Mouse (Mus musculus): ENCODE data around the gene Ppp1r13b.

The Ppp1r13b gene

DNA sequence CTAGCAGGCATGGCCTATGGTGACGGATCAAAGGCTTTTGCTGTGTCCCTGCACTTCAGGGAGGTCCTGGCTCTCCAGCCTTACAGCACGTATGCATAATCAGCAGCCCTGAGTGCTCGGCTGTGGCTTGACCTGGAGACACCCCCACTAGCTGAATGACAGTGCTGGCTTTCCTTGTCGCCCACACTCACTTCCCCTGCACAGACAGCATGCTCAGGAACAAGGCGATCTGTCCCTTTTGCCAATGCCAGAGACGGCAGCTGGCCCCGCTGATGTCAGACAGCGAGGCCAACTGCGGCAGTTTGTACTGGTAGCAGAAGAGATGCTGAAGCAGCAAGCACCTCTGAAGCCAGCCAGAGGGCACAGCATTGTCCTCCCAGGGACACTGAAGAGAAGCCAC, 12.1 kb upstream of the Ppp1r13b start:
- ATAC-seq (ENCODE audit: low TSS enrichment) = peak; percentile 88

DNA sequence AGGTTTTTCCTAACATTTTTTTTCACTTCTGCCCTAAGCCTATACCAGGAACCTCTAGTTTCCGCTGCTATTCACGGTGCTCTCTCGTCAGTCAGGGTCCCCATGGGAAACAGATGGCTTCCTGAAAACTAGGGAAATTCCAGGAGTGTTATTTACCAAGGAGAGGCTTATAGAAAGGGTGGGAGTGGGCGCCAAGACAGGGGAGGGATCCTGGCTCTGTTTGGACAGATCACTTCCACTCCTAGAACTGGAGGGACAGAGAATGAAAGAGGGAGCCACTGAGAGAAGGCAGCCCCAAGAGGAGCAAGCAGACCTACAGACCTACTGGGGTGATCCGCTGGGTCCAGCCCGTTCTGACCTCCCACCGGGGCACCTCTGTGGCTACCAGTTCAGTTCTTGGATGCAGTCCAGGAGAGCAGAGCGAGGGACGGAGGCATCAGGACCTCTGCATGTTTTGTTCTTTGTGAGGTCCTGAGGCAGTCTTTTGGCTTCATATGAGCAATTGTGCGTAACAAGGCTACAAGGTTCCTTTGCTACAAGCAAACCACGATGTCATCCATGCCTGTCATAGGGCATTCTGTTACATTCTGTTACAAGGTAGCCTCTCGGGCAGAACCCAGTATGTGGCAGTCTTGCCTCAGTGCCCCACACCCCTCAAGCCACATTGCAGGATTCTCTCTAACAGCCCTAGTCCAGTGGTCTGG, 8.8 kb upstream of the Ppp1r13b start:
- ATAC-seq (ENCODE audit: low TSS enrichment) = no peak

DNA sequence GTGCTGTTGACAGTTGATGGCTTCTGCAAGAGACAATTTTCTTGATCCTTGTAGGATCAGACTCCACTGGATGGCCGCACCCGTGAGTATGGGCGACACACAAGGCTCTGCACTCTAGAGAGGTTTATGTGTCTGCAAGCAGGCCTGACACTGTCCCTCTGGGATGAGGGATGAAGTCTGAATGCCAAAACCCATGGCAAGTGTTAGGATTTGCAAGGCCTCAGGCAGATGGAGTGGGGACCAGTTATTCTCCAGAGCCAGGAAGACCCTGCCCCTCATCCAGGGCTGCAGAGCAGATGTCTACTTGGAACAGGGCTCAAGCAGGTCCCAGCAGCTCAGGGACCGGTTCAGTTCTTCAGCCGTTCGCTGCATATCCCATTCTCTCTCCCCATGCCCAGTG, 7.9 kb upstream of the Ppp1r13b start:
- ATAC-seq (ENCODE audit: low TSS enrichment) = no peak

DNA sequence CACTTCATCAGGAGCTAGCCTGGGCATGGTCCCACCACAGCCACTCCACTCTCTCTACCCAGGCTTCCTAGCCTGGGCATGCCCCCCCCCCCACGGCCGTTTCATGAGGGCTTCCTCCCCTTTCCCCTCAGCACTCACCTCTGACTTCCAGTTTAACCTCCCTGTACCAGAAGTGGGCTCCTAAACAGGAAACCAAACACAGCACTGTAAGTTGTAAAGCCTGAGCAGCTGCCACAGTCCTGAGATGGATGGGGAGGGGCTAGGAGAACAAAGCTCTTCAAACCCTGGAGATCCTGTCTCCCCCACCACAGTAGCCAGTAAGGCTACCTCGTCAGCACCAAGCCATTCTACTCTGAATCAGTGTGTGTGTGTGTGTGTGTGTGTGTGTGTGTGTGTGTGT, 6.1 kb upstream of the Ppp1r13b start:
- ATAC-seq (ENCODE audit: low TSS enrichment) = no peak

DNA sequence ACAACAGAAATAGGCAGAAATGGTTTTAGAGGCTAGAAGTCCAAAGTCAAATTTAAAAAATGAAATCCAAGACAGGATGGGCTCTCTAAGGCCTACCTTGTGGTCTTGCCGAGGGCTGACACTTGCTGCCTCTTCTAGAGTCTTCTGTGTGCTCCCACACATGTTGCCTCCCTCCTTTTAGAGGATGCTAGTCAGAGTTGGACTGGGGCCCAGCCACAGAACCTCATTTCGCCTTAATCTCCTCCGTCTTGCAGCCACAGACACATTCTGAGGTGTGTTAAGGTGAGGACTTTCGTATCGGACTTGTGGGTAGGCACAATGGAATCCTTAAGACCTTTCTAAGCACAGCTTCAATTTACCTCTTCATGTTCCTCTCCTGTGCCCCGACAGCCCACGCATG, 4.9 kb upstream of the Ppp1r13b start:
- ATAC-seq (ENCODE audit: low TSS enrichment) = no peak

DNA sequence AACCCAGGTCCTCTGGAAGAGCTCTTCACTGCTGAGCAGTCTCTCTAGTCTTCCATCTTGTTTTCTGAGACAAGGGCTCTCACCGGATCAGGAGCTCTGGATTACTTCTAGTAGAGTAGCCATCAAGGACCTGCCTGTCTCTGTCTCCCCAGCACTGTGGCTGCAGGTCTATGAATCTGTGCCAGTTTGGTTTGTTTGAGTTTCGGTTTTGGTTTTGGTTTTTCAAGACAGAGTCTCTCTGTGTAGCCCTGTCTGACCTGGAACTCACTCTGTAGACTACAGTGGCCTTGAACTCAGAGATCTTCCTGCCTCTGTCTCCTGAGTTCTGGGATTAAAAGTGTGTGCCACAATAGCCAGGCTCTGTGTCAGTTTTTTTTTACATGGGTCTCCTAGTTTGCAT, 3.9 kb upstream of the Ppp1r13b start:
- no peak for ATAC-seq (ENCODE audit: low TSS enrichment)

DNA sequence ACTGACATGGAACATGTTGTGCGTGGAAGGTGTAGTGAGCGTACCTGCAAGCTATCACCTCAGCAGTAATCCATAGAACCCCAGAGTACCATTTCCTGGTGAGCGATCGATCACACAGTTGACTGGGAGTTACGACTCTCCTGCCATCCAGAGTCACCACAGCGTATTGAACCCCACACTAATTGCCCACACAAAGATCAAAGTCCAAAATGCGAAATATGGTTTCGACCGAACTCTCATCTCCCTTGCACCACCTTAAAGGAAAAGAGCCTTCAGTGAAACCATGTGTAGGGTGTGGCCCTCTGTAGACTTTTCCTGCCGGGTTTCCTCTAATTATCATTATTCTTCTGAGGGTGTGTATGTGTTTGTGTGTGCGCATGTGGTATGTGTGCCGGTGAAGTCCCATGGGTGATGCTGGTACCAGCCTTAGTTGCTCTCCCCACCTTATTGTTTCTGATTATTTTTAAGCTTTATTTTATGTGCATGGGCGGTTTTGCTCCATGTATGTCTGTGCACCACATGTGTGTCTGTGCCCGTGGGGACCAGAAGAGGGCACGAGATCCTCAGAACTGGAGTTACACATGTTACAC, 3.4 kb upstream of the Ppp1r13b start:
- no peak for ATAC-seq (ENCODE audit: low TSS enrichment)

DNA sequence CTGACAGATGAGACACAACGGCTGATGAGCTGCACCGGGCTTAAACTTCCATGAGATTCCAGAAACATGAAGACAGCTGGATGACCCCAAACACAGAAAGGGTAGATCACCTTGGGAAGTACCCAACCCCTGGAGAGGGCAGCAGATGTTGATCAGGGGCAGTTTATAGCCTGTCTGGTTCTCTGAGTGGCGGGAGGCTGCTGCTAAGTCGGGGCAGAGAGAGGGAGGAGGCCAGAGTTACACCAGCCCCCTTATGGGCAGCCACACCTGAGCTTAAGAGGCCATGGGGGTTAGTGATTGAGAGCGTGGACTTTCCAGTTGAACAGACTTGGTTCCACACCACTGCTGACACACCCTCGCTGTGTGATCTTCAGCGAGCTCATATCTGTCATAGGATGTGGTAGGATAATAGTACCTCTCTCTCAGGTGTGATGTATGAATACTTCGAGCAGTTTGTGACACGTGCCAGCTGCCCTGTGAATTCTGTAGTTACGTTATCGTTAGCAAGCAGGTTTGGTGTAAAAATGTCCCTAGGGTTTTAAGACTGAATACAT, 1.2 kb upstream of the Ppp1r13b start:
- no peak for ATAC-seq (ENCODE audit: low TSS enrichment)

DNA sequence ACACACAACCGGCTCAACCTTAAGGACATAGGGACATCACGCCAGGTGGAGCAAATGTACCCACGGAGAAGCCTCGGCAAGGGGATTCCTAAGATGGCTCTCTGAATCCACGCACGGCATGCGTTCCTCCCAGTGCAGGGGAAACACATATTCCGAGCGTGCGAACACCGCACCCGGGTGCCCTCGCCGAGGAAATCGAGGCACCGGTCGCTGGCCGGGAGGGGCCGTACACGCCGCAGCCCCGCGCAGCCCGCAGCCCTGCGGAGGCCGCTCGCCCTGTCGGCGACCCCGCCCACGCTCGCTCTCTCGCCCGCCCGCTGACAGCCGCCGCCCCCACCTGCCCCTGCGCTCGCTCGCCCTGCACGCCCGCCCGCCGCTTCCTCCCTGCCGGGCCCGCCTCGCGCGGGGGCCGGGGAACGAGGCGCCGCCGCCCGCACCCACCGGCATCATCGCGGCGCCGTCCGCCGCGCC, 454 bp downstream of the Ppp1r13b start:
- peak; percentile 21 for ATAC-seq (ENCODE audit: low TSS enrichment)

DNA sequence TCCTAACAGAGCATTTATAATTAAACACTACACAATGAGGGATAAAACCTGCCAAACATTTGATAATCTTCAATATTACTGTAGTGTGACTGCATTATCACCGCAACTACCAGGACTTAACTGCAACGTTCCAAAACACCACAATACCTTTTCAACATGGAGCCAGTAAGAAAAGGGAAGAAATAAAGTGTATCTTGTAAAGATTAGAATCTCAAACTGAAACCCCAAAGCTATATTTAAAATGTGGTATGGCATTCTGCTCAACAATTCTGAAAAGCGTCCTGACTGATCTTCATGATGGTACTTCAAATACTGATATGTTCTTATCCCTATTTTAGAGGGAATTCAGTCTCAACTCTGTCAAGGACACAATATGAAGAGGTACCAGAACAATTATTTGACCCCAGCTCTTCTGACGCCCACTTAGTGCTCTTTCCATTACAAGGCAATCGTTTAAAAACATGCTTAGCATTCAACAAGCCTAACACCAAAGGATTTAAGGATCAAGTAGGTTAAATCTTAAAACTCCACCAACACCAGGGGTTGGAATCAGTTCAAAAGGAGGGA, 1.5 kb downstream of the Ppp1r13b start:
- ATAC-seq (ENCODE audit: low TSS enrichment) = no peak

DNA sequence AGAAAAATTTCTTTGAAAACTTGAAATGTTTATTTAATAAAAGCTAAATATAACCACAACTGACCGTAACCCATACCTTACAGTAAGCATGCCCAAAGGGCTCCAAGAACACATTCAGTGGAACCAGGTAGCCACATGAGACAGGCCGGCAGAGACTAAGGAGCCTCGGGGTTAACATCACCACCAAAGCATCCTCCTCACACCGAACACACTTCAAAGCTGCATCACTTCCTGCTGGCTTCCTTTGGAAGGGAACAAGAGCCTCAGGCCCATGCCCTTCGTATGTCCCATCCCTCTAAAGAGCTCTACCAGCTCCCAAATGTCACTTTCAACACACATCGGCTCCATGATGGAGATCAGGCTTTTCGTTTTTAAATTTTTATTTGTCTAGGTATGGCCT, 5.4 kb downstream of the Ppp1r13b start:
- ATAC-seq (ENCODE audit: low TSS enrichment) = no peak

DNA sequence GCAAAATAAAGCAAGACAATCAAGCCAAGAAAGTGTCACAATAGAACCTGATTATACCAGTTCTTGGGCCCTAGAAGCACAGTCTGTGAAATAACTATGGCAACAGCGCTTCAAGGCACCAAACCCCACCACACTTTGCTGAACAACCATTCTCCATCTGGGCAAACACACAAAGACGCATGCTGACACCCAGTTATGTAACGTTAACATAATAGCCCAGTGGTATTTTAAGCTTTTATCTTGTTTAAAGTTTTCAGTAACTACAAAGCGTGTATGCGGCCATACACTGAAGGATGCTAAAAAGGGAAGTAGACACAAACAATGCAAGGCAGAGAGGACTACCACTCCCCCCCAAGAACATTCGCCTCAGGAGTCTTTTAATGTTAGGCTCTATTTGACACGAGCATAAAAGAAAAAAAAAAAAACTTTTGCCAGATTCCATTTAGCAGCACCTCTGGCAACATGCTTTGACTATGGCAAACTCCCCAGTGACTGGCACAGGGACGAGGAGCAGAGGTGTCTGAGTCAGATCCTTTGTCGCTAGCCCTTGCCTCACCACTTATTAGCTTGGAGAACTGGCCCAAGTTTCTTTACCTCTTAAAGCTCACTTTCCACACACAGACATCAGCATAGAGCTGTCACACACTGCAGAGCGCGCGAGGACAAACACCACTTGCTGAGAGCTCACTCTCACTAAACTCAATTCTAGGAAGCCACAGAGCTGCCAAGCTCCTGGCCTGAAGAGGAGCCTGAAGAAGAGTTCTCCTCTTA, 6.6 kb downstream of the Ppp1r13b start:
- peak; percentile 81 for ATAC-seq (ENCODE audit: low TSS enrichment)

DNA sequence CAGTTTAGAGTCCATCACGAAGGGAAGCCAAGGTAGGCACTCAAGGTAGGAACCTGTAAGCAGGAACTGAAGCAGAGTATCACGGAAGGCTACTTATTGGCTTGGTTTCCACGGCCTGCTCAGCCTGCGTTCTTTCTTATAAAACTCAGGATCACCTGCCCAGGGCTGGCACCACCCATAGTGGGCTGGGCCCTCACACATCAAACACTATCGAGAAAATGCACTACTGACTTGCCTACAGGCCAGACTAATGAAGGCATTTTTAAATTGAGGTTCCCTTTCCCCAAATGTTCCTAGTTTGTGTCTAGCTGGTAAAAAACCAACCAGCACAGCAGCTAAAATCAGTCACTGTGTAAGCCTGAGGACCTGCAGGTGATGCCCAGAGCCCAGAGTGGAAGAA, 8.3 kb downstream of the Ppp1r13b start:
- ATAC-seq (ENCODE audit: low TSS enrichment) = no peak

DNA sequence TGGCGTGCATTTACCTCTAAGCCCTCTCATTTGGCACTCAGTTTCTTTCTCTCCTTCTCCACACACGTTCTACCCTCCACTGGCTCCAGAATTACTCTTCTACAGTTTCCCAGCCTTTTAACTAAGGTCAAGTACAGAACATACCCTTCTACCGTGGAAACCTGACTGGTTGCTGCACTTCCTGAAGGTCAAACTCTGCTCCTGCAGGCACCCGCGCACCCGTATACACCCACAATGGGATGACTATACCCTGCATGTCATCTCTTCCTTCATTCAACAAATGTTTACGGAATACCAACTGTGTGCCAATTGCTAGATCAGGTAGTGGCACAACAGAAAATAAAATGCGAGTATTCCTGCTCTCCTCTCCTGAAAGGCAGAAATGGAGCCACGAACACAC, 9.2 kb downstream of the Ppp1r13b start:
- ATAC-seq (ENCODE audit: low TSS enrichment) = no peak

DNA sequence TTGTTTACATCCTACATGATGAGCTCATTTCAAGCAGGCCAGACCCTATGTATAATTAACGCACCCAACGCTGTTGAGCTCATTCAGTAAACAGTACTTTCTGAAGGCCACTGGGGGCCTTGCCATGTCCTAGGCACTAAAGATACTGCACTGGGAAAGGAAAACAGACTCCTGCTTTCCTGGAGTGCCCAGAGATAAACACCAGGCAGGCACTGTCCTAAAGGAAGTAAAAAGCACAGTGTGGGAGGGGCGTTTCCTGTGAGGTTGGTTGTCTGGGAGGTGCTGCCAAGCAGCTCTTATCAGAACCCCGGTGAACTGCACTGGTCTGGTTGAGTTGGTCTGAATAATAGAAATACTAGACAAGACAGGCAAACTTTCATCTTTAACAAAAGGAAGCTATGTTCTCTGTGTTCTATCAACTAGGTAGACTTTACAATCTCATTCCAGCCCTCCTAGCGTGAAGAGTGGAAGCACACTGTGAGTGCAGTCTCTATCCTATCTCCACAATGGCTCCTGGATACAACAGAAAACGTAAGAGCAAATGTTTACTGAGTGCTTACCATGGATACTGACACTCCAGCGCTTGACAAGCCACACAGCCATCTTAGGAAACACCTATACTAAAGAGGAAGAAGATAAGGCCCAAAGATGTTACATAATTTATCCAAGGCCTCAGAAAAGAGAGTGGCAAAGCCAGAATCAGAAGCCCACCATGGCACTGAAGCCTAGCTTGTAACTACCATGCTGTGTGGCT, 10.8 kb downstream of the Ppp1r13b start:
- no peak for ATAC-seq (ENCODE audit: low TSS enrichment)

DNA sequence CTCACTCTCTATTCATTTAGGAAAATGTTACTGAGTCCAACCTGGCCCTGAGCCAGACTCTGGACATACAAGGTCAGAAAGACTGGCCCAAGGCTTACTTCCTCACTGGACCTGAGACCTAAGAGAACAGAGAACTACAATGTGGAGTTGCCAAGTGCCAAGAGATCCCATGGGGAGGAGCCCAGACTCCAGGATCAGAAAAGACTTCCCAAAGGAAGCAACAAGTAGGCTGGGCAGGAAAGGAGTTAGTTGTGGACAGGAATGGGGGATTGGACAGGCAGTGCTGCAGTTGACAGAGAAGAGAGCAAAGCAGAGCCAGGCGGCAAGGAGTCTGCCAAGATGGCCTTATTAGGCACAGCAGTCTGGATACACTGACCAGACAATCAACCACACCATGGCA, 13.8 kb downstream of the Ppp1r13b start:
- no peak for ATAC-seq (ENCODE audit: low TSS enrichment)

DNA sequence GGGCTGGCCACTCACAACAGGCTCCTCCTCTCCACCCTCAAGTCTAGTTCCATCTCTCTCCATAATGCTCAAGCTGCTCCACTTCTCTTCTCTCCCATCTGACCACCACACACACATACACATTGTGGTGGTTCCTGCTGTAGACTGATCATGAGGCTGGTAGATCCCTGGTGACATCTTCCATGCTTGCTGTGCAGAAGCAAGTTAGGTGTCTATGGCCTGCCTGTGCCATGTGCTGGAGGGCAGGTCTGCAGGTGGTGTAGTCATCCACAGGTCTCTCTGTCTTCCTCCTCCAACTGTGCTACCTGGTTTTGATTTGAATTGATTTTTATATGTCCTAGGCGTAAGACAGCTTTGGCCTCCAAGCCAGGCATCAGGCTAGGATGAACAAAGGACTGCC, 14.9 kb downstream of the Ppp1r13b start:
- ATAC-seq (ENCODE audit: low TSS enrichment) = no peak

DNA sequence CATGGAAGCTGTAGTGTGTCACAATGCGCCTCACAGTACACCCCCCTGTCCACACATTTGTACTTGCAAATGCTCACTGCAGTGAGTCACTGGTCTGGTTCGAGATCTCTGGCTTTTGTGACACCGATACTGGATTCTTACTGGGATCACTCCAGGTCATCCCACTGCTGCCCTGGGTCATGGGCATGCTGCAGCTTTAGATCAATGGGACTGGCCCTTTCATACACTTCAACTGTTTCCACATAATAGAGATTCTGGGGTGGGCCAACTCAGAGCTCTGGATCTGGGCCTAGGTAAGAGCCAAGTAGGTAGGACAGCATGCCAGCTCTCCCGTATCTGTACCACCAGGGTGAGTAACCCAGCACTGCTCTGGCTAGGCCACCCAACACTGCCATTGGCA, 16.1 kb downstream of the Ppp1r13b start:
- no peak for ATAC-seq (ENCODE audit: low TSS enrichment)

DNA sequence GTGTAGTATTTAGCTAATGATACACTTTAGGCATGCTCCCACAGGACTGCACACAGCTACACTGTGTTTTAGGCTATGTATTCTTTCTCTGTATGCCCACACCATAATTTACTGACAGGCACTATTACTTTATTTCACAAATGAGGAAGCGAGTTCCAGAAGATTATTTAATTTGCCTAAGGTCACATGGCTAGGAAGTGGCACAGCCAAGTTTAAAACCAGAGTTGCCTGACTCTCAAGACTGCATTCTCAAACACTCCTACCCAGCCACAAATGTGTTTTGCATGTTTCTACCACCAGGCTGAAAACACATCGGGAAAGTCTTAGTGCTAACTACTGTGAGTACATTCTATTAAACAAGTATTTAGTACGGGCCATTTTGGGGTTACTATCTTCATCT, 18.7 kb downstream of the Ppp1r13b start:
- no peak for ATAC-seq (ENCODE audit: low TSS enrichment)

DNA sequence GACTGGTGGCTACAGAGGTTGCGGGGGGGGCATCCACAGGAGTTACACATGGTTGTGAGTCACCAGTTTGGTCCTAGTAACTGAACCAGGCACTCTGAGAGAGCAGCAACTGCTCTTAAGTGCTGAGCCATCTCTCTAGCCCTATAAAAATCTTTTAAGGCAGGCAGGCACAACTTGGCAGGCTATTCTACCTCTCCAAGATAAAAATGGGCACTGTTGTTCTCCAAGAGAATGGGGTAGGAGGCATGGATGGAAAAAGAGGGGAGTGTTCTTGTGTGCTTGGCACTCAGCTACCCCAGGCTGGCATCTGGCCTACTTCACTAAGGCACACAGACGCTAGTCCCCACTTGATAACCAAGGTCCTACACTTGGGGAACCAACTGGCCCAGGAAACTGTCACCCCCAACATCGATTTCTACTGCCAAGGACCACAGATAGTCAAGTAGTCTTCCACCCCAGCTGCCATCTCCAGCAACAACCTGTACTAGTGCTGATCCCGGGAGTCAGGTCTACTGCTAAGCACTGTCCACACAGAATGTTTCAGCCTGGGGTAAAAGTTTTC, 19.5 kb downstream of the Ppp1r13b start:
- peak; percentile 89 for ATAC-seq (ENCODE audit: low TSS enrichment)

DNA sequence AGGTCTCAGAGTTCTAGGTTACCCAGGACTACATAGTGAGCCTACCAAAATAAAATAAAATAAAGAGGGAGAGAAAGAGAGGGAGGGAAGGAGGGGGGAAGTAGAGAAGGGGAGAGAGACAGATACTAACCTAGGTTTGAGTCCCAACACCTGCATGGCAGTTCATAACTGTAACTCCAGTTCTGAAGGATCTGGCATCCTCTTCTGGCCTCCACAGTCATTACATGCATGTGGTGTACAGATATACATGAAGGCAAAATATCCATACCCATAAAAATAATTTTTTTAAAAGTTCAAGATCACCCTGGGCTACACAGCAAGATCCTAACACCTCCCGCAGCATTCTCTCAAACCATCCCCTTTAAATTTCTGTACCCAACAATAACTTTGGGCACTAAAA, 20.9 kb downstream of the Ppp1r13b start:
- ATAC-seq (ENCODE audit: low TSS enrichment) = no peak

Data from frontal cortex, adult (tissue).